Mouse (Mus musculus): ENCODE measurements around the gene Srsf9.

DNA sequence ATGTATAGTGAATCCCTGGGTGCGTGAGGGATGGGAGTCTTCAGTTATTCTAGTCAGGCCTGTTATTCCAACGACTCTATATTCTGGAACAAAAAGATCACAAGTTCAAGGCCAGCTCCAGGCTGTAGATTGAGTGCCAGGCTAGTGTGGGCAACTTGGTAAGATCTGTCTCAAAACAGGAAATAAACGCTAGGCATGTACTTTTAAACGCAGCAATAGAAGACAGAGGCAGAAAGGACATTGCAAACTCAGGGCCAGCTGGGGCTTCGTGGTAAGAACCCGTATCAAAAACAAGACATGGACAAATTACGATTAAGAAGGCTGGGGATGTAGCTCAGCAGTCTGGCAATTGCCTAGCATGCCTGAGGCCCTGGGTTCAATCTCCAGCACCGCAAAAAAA, 32.5 kb downstream of the Srsf9 start:
- no peak for TF ChIP-seq GATA1 (IDR thresholded peaks at IDR 0.05; ENCODE audit: borderline replicate concordance, low read length)
- TF ChIP-seq FLI1 (IDR thresholded peaks at IDR 0.05; ENCODE audit: low read length): no peak

Data from megakaryocyte, embryonic 14.5 days (primary cell).